Mouse (Mus musculus): ENCODE measurements around the gene Gpr155.
A peak's percentile ranks its signal among the peaks of the same experiment; 100 is the strongest.

The Gpr155 gene

DNA sequence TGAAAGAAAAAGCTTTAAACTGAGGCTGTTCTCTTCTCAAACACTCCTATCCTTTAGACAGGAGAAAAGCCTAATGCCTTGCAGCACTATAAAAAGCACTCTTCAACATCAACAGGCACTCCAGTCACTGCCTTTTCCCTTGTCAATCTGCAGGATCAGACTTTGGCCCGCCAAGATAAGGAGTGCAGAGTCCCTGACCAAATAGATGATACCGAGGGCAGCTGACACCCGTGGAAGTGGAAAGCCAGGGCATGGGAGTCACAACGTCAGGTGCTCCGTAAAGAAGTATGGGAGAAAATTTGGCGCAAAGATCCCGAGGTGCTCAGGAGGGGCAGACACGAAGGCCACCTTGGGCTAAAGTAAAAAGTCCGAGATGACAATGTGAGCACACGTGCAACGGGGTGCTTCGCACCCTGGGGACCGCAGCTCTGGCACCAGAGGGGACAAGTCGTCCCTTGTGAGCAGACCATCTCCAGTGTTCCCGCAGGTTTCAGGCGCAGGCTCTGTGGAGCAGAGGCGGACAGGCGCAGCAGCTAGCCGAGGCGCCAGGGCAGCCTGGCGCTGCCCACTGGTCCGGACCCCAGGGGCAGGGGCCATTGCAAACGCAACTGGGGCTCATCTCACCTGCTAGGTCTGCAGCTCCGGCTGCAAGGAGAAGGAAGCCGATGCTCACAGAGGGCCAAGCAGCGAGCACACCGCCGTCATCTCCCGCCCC lies 574 bp downstream of the Gpr155 start:
- DNase-seq (ENCODE audit: low spot score), result peak; percentile 28

GRCm38 (mm10) chr2:73385172-73385571 lies 1.2 kb downstream of the Gpr155 start:
- DNase-seq (ENCODE audit: low spot score), result no peak

DNA sequence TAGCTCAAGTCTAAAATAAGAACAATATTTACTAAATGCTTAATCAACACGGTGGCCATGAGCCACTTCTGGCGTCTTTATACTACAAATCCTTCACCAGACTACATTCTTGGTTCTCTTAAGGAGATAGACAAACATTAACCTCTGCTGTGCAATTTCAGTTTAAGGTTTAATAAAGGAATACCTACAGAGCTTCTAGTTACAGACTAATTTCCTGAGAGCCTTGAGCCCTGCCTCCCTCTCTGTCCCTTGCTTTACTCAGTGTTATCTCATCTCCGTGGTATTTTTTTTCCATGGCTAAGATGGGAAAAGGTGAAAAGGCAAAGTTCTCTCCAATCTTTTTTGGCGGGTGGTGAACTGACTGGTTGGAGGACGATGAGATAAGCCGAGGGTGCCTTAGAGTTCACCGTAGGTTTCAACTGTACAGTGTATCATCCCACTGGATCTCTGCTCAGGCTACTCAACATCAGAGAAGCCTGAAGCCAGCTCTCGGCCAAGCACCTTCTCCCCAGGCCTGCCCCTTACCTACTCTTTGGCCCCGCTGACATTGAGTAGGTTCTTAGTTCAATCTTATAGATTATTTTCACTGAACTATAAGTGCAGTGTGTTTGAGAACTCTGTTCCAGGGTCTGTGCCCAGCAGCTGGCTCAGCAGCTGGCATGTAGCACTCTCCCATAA lies 5.9 kb downstream of the Gpr155 start:
- no peak for DNase-seq (ENCODE audit: low spot score)

DNA sequence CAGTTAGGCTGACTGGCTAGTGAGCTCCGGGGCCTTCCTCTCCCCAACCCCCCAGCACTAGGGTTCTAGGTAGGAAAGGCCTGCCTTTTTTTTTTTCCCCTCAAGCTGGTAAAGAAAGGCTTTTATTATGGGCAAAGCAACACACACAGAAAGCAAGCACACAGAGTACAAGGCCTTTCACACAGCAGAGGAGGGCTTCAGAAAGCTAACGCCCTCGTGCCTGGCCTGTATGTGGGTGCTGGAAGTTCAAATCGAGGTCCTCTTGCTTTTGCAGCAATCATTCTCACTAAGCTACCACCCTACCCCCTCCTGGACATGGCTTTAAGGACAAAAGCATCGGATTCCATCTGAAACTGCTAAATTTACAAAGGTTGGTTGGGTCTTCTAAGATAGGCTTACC lies 6.7 kb downstream of the Gpr155 start:
- no peak for DNase-seq (ENCODE audit: low spot score)

- no peak for DNase-seq (ENCODE audit: low spot score)
Observed at GRCm38 (mm10) chr2:73378326-73378725, 8.0 kb downstream of the Gpr155 start.

DNA sequence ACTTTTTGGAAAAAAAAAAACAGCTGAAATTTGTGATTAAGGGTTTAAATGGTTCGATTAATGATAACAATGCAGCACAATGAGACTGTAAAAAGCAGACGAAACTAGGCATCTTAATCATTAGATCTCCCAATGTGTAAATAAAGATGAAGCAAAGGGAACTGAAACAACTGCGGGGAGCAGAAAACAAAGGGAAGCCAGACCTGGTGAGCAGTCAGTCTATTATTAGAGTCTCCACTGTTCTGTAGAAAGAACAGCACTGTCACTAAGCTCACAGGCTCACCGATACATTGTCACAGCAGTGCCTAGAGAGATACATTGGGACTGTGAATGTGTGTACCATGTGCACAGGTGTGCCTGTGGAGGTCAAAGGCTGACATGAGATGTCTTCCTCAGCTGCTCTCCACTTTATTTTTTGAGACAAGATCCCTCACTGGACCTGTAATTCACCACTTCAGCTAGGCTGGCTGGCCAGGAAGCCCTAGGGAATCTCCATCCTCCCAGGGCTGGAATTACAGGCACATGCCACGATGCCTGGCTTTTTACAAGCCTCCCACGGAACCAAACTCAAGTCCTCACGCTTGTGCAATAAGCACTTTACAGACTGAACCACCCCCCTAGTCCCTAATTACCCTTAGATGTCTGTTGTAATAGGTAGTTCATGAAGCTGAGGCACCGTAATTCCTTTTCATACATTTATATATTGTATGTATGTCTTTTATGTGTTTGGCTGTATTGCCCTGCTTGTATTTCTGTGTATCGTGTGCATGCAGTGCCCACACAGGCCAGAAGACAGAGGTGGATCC lies 14.6 kb downstream of the Gpr155 start:
- DNase-seq (ENCODE audit: low spot score), result no peak

- DNase-seq (ENCODE audit: low spot score), result no peak
Observed at GRCm38 (mm10) chr2:73363448-73363847, 22.9 kb downstream of the Gpr155 start.

DNA sequence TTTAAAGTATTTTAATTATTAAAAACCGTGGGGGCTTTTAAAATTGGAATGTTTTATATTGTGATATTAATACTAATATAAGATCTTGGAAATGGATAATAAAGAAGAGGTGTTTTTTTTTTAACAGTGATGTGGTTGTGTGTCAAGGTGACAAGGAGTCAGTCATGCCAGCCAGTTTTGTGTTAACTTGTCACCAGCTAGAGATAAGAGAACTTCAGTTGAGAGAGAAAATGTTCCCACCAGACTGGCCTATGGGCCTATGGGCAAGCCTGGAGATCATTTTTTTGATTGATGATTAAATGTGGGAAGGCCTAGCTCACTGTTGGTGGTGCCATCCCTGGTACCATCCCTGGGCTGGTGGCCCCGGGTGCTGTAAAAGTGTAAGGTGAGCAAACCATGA lies 25.8 kb downstream of the Gpr155 start:
- DNase-seq (ENCODE audit: low spot score), result no peak

DNA sequence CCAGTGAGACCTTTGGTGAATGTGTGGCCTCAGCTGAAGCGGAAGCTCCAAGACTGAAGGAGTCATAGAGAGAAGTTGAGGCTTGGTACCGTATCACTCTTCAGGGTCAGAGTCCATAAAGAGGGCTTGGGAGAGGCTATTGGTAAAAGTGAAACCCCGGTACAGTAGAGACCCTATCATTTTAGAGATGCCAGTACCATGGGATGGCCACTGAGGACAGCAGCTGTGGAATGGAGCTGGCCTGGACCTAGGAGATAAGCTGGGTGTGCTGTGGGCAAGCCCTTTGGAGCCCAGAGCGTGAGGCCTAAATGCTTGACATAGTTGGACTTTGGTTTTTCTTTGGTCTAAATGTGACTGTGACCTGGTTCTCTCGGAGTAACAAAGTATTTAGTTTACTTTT lies 26.4 kb downstream of the Gpr155 start:
- DNase-seq (ENCODE audit: low spot score), result no peak

GRCm38 (mm10) chr2:73357004-73357403 lies 29.4 kb downstream of the Gpr155 start:
- DNase-seq (ENCODE audit: low spot score), result no peak

DNA sequence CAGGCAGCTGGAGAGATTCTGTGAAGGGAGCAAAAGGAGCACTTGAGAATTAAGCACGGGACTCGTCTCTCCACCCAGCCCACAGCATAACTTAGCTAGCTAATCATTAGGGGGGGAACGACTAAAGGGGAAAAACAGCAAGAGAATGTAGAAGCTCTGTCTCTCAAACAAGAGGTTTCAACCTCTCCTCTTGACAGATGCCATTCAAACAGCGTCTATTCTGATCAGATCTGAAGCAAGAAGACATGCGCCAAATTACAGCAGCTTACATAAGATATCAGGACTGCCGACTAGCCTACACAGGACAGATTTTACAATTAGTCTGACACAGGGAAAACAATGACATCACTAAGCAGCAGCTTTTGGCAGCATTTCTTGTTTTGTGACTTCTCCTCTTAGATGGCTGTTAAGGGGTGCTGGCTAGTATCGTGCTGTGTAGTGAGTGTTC lies 34.4 kb downstream of the Gpr155 start:
- peak; percentile 54 for DNase-seq (ENCODE audit: low spot score)

GRCm38 (mm10) chr2:73351496-73351895 lies 34.9 kb downstream of the Gpr155 start:
- DNase-seq (ENCODE audit: low spot score), result no peak

DNA sequence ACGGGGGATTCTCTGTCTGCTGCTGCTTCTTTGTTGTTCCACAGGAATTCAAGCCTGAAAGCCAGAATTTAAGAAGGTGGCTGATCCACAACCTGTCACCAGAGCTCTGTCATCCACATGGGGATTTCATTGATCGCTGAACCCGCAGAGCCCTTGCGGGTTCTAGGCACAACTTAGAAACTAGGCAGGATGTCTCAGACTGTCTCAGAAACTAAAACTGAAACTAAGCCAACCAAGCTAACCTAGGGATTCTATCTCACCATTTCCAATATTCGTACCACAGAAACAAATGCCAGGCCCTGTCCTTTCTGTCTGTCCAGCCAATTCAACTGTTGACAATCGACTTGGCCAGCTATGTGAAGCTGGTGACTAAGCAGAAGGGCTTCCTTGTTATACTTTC lies 38.2 kb downstream of the Gpr155 start:
- DNase-seq (ENCODE audit: low spot score), result no peak

DNA sequence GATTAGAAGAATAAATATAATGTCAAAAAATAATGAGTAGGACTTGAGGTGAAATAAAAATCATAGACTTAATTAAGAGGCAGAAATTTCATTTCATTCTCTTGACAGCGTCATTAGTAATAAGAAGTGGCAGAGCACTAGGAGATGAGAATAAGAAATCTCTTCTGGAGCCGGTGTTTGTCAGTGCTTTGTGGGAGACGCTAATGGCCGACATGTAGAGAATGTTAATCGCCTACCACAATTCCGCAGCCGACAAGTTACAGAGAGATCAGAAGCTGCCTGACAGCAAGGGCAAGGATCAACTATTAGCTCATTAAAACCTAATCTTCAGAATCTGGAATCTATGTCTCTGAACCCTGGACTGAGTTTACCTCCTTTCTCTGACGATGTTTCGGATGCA lies 38.6 kb downstream of the Gpr155 start:
- DNase-seq (ENCODE audit: low spot score), result no peak

- DNase-seq (ENCODE audit: low spot score), result no peak
Observed at GRCm38 (mm10) chr2:73347136-73347535, 39.2 kb downstream of the Gpr155 start.

DNA sequence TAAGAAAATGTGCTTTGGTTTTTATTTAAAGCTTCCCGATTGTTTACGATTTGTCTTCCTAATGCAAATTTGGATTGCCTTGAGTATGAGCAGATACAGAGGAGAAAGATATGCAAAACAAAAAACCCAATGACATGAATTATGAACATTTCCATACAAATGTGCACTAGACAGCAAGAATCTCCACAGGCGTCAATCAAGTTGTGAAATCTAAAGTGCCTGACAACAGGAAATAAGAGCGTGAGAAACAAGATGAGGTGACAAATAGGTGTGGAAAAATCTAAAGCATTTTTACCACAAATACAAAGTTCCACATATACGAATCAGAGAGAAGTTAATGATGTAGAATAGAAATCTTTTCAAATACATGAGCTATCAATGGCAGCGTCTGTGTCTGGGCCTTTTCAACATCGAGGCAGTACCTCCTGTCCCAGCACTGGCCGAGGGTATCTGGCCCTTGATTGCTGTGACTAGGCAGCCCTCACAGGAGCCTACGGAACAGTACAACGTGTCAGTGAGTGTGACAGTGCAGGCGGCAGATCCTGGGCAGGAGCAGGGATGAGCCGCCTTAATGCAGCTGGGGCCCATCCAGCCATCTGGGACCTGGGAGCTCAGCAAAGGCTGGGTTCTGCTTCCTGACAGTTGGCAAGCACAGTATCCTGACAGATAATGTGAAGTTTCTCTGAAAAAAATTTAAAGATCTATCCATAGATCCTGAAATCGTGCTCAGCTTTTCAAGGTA lies 39.9 kb downstream of the Gpr155 start:
- DNase-seq (ENCODE audit: low spot score), result no peak

DNA sequence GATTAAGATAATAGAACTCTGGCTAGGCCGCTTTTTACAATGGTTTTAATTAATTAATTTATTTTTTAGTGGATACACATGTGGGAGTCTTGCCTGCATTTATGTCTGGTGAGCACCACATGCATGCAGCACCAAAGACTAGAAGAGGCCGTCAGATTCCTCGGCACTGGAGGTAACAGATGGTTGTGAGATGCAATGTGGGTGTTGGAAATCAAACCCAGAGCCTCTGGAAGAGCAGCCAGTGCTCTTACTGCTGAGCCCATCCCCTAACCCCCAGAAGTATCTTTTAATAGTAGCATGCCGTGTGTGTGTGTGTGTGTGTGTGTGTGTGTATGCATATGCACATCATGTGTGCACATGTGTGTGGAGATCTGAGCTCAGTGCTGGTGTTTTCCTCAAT lies 41.2 kb downstream of the Gpr155 start:
- no peak for DNase-seq (ENCODE audit: low spot score)

- no peak for DNase-seq (ENCODE audit: low spot score)
Observed at GRCm38 (mm10) chr2:73343701-73344100, 42.7 kb downstream of the Gpr155 start.

- no peak for DNase-seq (ENCODE audit: low spot score)
Observed at GRCm38 (mm10) chr2:73338415-73338814, 48.0 kb downstream of the Gpr155 start.

DNA sequence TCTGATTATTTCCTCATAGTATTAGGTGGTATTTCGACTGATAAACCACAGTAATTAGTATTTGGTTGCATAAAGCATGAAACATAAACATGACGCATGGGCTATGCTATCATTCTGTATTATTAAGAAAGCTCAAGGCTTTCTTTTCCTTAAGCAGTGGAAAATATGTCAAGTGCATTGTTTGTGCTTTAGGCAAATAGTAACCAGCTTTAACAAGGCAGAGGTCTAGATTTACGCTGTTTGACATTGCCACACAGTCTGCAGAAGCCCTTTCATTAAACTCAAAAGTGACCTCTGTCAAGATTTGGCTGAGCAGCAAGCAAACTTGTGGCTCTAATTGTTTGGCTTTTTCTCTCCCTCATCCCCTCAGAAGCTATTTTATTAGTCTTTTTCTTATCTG lies 50.4 kb downstream of the Gpr155 start:
- DNase-seq (ENCODE audit: low spot score), result peak; percentile 62

DNA sequence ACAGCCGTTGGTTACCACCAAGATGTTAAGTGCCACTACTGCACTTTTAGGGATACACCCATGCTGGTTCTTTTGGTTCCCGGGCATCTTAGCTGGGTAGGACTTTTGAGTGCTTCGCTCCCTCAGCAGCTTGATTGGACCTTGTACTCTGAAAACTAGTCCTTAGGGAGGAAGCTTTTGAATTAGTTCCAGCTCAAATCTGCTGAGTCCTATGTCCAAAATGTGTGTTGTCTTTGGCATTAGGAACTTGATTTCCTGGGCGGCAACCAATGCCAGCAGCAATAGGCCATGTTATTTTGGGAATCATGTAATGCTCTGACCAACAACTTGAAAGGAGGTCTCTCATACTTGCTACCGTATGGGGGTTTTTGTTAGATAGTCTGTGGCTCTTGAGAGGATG lies 60.5 kb downstream of the Gpr155 start:
- DNase-seq (ENCODE audit: low spot score), result peak; percentile 94

DNA sequence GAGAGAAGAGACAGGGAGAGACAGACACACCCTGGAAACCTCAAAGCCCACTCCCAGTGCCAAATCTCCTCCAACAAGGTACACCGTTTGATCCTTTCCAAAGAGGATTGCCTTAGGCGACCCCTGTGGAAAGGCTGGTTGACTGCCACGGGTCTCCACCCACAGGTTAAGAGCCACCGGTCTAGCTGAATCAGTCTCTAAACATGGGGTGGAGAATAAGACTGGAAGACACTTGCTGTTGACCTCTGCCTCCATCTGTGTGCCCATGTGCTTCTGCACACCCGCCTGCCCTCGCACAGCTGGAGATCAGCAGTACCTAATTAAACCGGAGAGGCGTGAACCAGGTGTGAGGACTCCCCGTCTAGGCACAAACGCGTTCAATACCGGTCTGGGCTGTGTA lies 63.4 kb downstream of the Gpr155 start:
- DNase-seq (ENCODE audit: low spot score), result no peak
